Mouse (Mus musculus): ENCODE measurements at regions not wholly inside any gene's neighbourhood (a gene's known extent, or its start where the extent isn't known, plus 50 kb on each side); places are given as distances from the start of the nearest gene placed in this dataset.

GRCm38 (mm10) chr1:71919891-71920290 is 266.9 kb upstream of the Fn1 start:
- Histone ChIP-seq H3K4me2 (no peak overlapping the region), H3K27me3 (no peaks in the 10 kb centered on the region), H3K36me3 (no peaks in the 10 kb centered on the region), H3K9ac (no peak overlapping the region), H3K4me3 (no peak overlapping the region), H3K4me1 (replicated peaks) (no peaks in the 10 kb centered on the region), H3K9me3 (replicated peaks) (no peaks in the 10 kb centered on the region), H3K27ac (no peak overlapping the region)
- 74% methylated on average over 2 of the region's 2 CpGs for WGBS
- ATAC-seq (replicated peaks; ENCODE audit: insufficient number of reproducible peaks, insufficient read depth, low FRiP score, low read depth), result no peak

- ATAC-seq (replicated peaks; ENCODE audit: insufficient number of reproducible peaks, insufficient read depth, low FRiP score, low read depth), result no peak
- Histone ChIP-seq H3K9ac (no peak overlapping the region), H3K4me1 (replicated peaks) (no peaks in the 10 kb centered on the region), H3K27me3 (no peaks in the 10 kb centered on the region), H3K27ac (no peak overlapping the region), H3K4me2 (no peak overlapping the region), H3K9me3 (replicated peaks) (no peaks in the 10 kb centered on the region), H3K36me3 (no peaks in the 10 kb centered on the region), H3K4me3 (no peak overlapping the region)
- WGBS, result 55% methylated on average over 2 of the region's 2 CpGs
Observed at GRCm38 (mm10) chr1:71917021-71917420, 264.0 kb upstream of the Fn1 start.

DNA sequence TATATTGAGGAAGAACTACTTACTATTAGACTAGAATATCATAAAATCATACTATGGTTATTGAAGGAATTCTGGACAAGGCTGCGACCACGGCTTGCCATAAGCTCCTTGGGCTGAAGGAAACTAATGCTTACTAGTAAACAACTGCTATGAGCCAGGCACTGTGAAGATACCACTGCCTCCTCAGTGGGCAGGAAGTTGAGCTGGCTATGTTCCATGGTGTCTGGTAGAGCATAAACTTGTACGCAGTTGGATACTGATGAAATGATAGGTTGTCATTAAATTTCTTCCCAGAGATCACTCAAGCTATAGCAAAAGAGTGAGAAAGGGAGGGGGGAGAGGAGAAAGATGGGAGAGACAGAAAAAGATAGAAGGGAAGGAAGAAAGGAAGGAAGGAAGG is 261.4 kb upstream of the Fn1 start:
- H3K9me3 ChIP-seq (replicated peaks), result no peaks in the 10 kb centered on the region
- H3K4me3 ChIP-seq, result no peak overlapping the region
- no peaks in the 10 kb centered on the region for H3K36me3 ChIP-seq
- no peak overlapping the region for H3K9ac ChIP-seq
- WGBS, result 75% methylated on average over 3 of the region's 3 CpGs
- ATAC-seq (replicated peaks; ENCODE audit: insufficient number of reproducible peaks, insufficient read depth, low FRiP score, low read depth), result no peak
- H3K4me2 ChIP-seq, result no peak overlapping the region
- H3K27me3 ChIP-seq, result no peaks in the 10 kb centered on the region
- no peak overlapping the region for H3K27ac ChIP-seq
- H3K4me1 ChIP-seq (replicated peaks), result no peaks in the 10 kb centered on the region

- ATAC-seq (replicated peaks; ENCODE audit: insufficient number of reproducible peaks, insufficient read depth, low FRiP score, low read depth), result no peak
Observed at GRCm38 (mm10) chr1:71913221-71913620, 260.2 kb upstream of the Fn1 start.

DNA sequence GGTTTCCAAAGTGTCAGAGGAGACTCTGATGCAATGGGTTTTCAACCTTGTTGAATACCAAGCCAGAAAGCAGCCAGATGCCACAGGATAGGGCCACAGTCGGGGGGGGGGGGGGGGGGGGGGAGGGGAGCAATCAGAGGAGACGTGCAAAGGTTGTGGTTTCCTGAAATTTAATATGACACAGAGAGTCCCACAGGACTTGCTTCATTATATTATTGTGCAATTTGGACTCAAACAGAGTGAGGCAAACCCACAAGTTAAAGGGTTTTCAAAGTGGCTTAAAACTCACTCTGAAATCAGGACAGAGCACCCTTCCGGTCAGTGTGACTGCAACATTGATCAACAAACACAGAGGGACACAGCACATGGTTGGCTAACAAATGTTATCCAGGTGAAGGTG is 259.4 kb upstream of the Fn1 start:
- no peak for ATAC-seq (replicated peaks; ENCODE audit: insufficient number of reproducible peaks, insufficient read depth, low FRiP score, low read depth)
- 34% methylated on average over 3 of the region's 3 CpGs for WGBS
- H3K9me3 ChIP-seq (replicated peaks), result no peaks in the 10 kb centered on the region
- H3K4me2 ChIP-seq, result no peak overlapping the region
- H3K27me3 ChIP-seq, result no peaks in the 10 kb centered on the region
- no peak overlapping the region for H3K27ac ChIP-seq
- H3K4me1 ChIP-seq (replicated peaks), result no peaks in the 10 kb centered on the region
- H3K36me3 ChIP-seq, result no peaks in the 10 kb centered on the region
- H3K9ac ChIP-seq, result no peak overlapping the region
- no peak overlapping the region for H3K4me3 ChIP-seq

More at GRCm38 (mm10) chr1:71913221-71913620, 260.2 kb upstream of the Fn1 start:
- H3K4me3 ChIP-seq, result no peak overlapping the region
- H3K9me3 ChIP-seq (replicated peaks), result no peaks in the 10 kb centered on the region
- no peaks in the 10 kb centered on the region for H3K4me1 ChIP-seq (replicated peaks)
- no peak overlapping the region for H3K27ac ChIP-seq
- H3K4me2 ChIP-seq, result no peak overlapping the region
- WGBS, result 69% methylated on average over 5 of the region's 5 CpGs
- no peaks in the 10 kb centered on the region for H3K36me3 ChIP-seq
- no peak overlapping the region for H3K9ac ChIP-seq
- H3K27me3 ChIP-seq, result no peaks in the 10 kb centered on the region

DNA sequence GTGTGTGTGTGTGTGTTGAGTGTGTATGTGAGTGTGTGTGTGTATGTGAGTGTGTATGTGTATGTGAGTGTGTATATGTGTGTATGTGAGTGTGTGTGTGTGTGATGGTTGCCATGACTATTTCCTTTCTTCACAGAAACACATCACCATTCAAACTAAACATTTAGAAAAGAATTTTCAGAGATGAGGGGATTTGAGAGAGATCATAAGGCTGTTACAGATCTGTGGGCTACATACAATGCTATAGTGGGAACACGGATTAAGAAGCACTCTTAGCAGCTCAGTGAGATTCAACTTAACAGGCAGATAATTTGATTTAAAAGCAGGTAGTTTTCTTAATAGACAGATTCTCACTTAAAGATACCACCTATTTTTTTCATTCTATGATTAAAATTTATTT is 257.1 kb upstream of the Fn1 start:
- no peaks in the 10 kb centered on the region for H3K27me3 ChIP-seq
- H3K4me1 ChIP-seq (replicated peaks), result no peaks in the 10 kb centered on the region
- H3K9me3 ChIP-seq (replicated peaks), result no peaks in the 10 kb centered on the region
- H3K36me3 ChIP-seq, result no peaks in the 10 kb centered on the region
- H3K9ac ChIP-seq, result no peak overlapping the region
- WGBS, result 71% methylated on average over 1 of the region's 1 CpGs
- no peak overlapping the region for H3K4me2 ChIP-seq
- ATAC-seq (replicated peaks; ENCODE audit: insufficient number of reproducible peaks, insufficient read depth, low FRiP score, low read depth), result no peak
- H3K27ac ChIP-seq, result no peak overlapping the region
- H3K4me3 ChIP-seq, result no peak overlapping the region

- 63% methylated on average over 11 of the region's 11 CpGs for WGBS
- H3K4me2 ChIP-seq, result no peak overlapping the region
- no peak overlapping the region for H3K9ac ChIP-seq
- no peaks in the 10 kb centered on the region for H3K9me3 ChIP-seq (replicated peaks)
- no peak overlapping the region for H3K27ac ChIP-seq
- no peak for ATAC-seq (replicated peaks; ENCODE audit: insufficient number of reproducible peaks, insufficient read depth, low FRiP score, low read depth)
- H3K4me3 ChIP-seq, result no peak overlapping the region
- no peaks in the 10 kb centered on the region for H3K27me3 ChIP-seq
- no peaks in the 10 kb centered on the region for H3K36me3 ChIP-seq
- no peaks in the 10 kb centered on the region for H3K4me1 ChIP-seq (replicated peaks)
Observed at GRCm38 (mm10) chr1:71909508-71910124, 256.6 kb upstream of the Fn1 start.

DNA sequence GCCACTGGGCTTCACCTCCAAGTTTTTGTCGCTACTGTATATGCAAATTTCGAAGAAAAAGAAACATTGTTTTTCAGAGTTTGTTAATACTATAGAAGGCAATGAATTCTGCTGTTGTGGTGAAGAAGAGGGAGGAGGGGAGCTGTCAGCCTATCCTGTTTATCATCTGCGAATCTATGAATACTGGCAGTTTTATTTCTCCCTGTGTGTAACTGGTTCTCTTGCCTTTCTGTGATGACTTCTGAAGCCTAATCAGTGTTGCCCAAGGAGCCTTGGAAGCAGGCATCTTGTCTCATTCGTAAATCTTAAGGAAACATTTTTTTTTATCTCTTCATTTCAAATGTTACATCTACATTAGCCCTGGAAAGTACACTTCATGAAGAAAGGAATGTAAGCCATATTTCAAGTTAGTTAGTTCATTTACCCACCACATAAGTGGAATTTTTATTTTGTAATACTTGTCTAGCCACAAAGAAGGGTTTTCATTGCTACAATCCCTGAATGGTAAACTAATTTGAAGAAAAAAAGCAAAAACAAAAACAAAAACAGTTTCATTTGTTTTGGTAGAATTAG is 251.5 kb upstream of the Fn1 start:
- no peak overlapping the region for H3K4me3 ChIP-seq
- 79% methylated on average over 4 of the region's 4 CpGs for WGBS
- H3K27me3 ChIP-seq, result no peaks in the 10 kb centered on the region
- H3K27ac ChIP-seq, result no peak overlapping the region
- no peak overlapping the region for H3K9ac ChIP-seq
- H3K4me2 ChIP-seq, result no peak overlapping the region
- ATAC-seq (replicated peaks; ENCODE audit: insufficient number of reproducible peaks, insufficient read depth, low FRiP score, low read depth), result no peak
- H3K9me3 ChIP-seq (replicated peaks), result no peaks in the 10 kb centered on the region
- H3K4me1 ChIP-seq (replicated peaks), result no peaks in the 10 kb centered on the region
- no peaks in the 10 kb centered on the region for H3K36me3 ChIP-seq

- Histone ChIP-seq H3K27ac (no peak overlapping the region), H3K4me1 (replicated peaks) (peaks cover 20% of the 10 kb centered on the region), H3K4me2 (no peak overlapping the region), H3K9ac (no peak overlapping the region), H3K4me3 (no peak overlapping the region), H3K27me3 (no peaks in the 10 kb centered on the region), H3K36me3 (no peaks in the 10 kb centered on the region), H3K9me3 (replicated peaks) (no peaks in the 10 kb centered on the region)
- WGBS, result 84% methylated on average over 9 of the region's 9 CpGs
- ATAC-seq (replicated peaks; ENCODE audit: insufficient number of reproducible peaks, insufficient read depth, low FRiP score, low read depth), result no peak
Observed at GRCm38 (mm10) chr1:71900106-71901074, 247.4 kb upstream of the Fn1 start.

GRCm38 (mm10) chr1:71899128-71899527 is 246.1 kb upstream of the Fn1 start:
- WGBS, result 55% methylated on average over 8 of the region's 8 CpGs
- peaks cover 20% of the 10 kb centered on the region for H3K4me1 ChIP-seq (replicated peaks)
- H3K9ac ChIP-seq, result no peak overlapping the region
- no peak overlapping the region for H3K4me2 ChIP-seq
- H3K36me3 ChIP-seq, result no peaks in the 10 kb centered on the region
- no peak overlapping the region for H3K27ac ChIP-seq
- no peak for ATAC-seq (replicated peaks; ENCODE audit: insufficient number of reproducible peaks, insufficient read depth, low FRiP score, low read depth)
- H3K9me3 ChIP-seq (replicated peaks), result no peaks in the 10 kb centered on the region
- H3K4me3 ChIP-seq, result no peak overlapping the region
- H3K27me3 ChIP-seq, result no peaks in the 10 kb centered on the region

DNA sequence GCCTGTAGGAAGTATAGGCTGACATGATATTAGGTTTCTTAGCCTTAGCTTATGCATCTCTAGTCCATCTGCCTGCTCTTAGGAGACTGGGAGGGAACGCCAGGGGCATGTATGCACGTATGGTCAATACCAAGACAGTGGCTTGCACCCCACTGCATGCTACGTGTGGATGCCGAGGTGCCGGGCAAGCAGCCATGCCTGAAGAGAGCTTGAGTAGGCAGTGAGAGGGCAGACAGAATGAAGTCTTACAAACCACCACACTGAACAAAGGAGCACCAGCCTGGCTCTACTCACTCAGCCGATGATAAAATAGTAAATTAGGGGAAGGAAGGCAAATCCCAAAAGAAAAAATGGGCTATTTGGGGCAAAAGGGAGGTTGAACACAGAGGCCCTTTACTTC is 245.2 kb upstream of the Fn1 start:
- H3K4me3 ChIP-seq, result no peak overlapping the region
- no peak for ATAC-seq (replicated peaks; ENCODE audit: insufficient number of reproducible peaks, insufficient read depth, low FRiP score, low read depth)
- H3K27me3 ChIP-seq, result no peaks in the 10 kb centered on the region
- 68% methylated on average over 6 of the region's 6 CpGs for WGBS
- H3K36me3 ChIP-seq, result no peaks in the 10 kb centered on the region
- no peak overlapping the region for H3K9ac ChIP-seq
- H3K27ac ChIP-seq, result no peak overlapping the region
- no peaks in the 10 kb centered on the region for H3K9me3 ChIP-seq (replicated peaks)
- H3K4me1 ChIP-seq (replicated peaks), result peaks cover 26% of the 10 kb centered on the region
- H3K4me2 ChIP-seq, result no peak overlapping the region
